Mouse (Mus musculus): Measurements from ENCODE around the gene Dscam. TPM values are rescaled to one million over a fixed set of nuclear protein-coding genes. Genes with fewer than 3 reads are reported as not detected.
"Not testable (repeated sequence)": the region's sequence is repeated elsewhere in the genome, so short reads cannot be mapped to it uniquely, and the experiment has no call there.

The Dscam gene
- total RNA-seq, 2 experiments from 2014 or later = 41.2 to 44.9 TPM

DNA sequence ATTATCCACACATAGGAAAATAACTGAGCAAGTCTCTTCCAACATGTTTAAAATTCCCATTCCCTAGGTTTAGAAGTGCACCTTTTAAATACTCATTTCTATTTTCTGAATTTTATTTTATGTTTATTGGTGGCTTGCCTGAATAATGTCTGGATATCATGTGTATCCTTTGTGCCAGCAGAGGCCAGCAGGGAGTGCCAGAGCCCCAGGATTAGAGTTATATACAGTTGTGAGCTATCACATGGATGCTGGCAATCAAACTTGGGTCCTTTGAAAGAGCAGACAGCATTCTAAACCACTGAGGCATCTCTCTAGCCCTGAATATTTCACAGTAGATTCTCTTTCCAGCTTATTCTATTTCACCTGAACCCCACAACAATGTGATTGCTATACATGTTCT, 271.2 kb downstream of the Dscam start:
- TF ChIP-seq CTCF (IDR thresholded peaks at IDR 0.05) = no peak; the same call in none of the 2 replicates
- Histone ChIP-seq H3K4me3 (no peak overlapping the region), H3K27ac (no peak overlapping the region)
- DNase-seq (ENCODE audit: extremely low spot score in 1 of 2, low spot score in 2 of 2) = no peak
- intact Hi-C loops (cut with DNase I) = loop anchor here (5.0 kb wide), 1 partner anchor 268 kb away; no protein-coding TSS in a partner anchor

DNA sequence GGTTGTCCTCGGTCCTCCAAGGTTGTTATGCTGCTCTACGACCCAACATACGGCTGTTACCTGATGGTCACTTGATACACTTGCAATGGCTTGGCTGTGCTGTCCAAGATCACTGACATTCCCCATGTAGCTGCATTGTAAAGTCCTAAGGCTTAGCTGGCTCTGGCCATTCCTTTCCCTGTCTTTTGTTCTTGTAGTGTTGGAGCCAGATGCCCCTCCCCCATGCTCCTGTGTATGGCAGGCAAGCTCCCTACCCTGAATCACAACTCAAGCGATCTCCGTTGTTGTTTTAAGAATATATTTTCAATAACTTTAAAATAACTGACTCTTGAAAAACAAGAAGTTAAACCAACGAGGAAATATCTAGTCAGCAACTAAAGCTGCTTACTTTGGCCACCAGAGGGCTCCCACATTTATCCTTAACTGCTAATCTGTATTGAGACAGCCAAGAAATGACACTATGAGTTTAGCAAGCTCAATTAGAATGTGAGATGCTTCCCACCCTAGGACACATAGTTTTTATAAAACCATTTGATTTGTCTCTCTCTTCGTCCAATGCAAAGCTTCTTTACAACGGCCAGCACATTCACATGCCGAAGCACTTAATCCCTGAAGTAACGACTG, 273.9 kb downstream of the Dscam start:
- no peak for DNase-seq (ENCODE audit: extremely low spot score in 1 of 2, low spot score in 2 of 2)
- H3K27ac ChIP-seq = no peak overlapping the region
- H3K4me3 ChIP-seq = no peak overlapping the region
- peak; percentile 75 for TF ChIP-seq CTCF (IDR thresholded peaks at IDR 0.05)
- intact Hi-C loops (cut with DNase I) = loop anchor here (2.0 to 5.0 kb wide), 2 partner anchors 271 to 396 kb away; no protein-coding TSS in a partner anchor

DNA sequence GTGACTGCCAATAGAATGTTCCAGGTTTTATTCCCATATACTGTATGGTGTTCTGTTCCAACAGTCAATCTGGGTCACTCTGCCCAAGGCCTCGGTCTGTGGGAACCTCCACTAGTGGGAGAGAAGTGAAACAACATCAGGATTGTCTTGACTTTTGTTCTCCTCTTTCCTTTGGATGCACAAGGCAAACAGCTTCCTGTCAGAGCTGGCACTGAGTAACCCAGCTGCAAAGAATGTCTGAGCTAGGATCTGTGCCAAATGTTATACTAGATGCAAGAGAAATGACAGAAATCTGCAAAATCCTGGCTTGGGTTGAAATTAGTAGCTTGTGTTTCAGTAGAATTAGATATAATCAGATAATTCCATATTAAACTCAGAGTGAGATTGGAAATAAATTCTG, 282.5 kb downstream of the Dscam start:
- H3K27ac ChIP-seq = no peak overlapping the region
- no peak for DNase-seq (ENCODE audit: extremely low spot score in 1 of 2, low spot score in 2 of 2)
- intact Hi-C loops (cut with DNase I) = no loop called here
- no peak overlapping the region for H3K4me3 ChIP-seq
- TF ChIP-seq CTCF (IDR thresholded peaks at IDR 0.05) = no peak

DNA sequence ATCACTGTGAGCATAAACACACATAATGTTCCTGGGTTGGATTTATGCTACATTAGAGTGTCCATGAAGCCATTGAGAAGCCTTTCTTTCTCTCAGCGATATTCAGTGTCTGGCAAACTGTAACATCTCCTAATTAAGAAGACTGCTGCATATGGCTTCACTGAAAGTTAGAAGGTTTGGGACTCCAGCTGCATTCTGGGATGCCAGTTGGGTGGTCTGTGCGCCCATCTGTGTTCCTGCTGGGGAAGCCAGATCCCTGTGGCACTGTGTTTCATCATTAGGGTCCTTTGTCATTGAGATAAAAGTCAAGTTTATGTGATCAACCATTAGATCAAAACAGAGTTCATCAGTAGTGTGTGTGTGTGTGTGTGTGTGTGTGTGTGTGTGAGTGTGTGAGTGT, 284.7 kb downstream of the Dscam start:
- H3K4me3 ChIP-seq = no peak overlapping the region
- no peak for DNase-seq (ENCODE audit: extremely low spot score in 1 of 2, low spot score in 2 of 2)
- intact Hi-C loops (cut with DNase I) = no loop called here
- TF ChIP-seq CTCF (IDR thresholded peaks at IDR 0.05) = no peak
- no peak overlapping the region for H3K27ac ChIP-seq

DNA sequence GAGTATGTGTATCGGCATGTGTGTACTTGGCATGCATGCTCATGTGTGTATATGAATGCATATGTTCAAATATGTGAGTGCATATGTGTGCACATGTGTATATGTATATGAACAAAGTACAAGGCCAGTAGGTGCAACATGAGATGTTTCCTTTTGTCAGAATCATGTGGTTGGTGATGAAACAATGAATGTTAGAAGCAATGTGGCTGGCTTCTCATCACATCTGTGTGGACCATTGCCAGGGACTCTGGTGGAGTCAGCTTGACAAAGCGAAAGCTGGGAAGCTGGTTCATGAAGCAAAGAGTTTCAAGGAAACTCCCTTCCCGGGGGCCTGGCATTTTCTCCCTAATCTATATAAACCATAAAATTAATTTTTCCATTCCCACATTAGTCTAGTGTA, 286.0 kb downstream of the Dscam start:
- DNase-seq (ENCODE audit: extremely low spot score in 1 of 2, low spot score in 2 of 2); H3K4me3 ChIP-seq; intact Hi-C loops (cut with DNase I); H3K27ac ChIP-seq: not testable (repeated sequence)

DNA sequence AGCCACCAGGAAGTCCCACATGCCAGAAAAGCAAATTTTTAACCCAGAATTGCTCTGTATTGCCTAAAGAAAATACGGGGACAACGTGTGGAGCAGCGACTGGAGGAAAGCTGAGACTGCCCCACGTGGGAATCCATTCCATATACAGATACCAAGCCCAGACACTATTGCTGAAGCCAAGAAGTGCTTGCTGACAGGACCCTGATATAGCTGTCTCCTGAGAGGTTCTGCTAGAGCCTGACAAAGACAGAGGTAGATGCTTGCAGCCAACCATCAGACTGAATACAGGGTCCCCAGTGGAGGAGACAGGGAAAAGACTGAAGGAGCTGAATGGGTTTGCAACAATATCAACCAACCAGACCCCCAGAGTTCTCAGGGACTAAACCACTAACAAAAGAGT, 293.3 kb downstream of the Dscam start:
- H3K4me3 ChIP-seq = no peak overlapping the region
- intact Hi-C loops (cut with DNase I) = no loop called here
- no peak for DNase-seq (ENCODE audit: extremely low spot score in 1 of 2, low spot score in 2 of 2)
- TF ChIP-seq CTCF (IDR thresholded peaks at IDR 0.05) = no peak
- H3K27ac ChIP-seq = no peak overlapping the region

DNA sequence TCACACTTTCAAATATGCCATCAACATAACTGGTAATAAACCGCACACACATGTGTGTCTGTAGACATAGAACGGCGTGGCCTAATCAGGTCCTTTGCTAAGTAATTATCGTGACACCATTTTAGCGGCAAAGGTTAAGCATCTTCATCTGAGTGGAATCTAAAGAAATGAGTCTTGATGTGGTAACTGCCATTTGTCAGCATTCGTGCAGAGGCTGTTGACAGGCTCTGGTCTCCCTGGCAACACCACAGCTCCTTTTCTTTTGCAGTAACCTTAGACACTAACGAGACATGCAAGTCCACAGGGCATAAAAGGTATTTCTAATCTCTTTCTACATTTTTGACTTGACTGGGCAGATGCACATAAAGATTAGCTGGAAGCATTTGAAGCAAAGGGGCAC, 297.8 kb downstream of the Dscam start:
- TF ChIP-seq CTCF (IDR thresholded peaks at IDR 0.05) = no peak
- no peak for DNase-seq (ENCODE audit: extremely low spot score in 1 of 2, low spot score in 2 of 2)
- Histone ChIP-seq H3K27ac (no peak overlapping the region), H3K4me3 (no peak overlapping the region)
- intact Hi-C loops (cut with DNase I) = no loop called here

DNA sequence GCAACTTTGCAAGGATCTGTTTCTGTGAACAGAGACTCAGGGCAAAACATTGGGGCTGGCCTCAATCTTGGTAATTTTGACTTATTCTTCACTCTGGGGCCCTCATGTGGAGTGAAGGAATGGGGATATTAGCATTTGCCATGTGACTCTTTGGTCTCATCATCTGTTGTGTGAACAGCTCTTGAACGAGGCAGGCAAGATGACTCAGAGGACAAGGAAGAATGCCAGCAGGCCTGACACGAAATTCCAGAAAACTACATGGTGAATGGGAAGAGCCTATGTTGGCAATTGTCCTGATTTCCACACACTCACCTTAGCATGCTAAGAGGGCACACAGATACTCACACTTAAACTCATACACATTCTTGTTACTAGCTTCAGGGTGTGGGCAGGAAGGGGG, 313.0 kb downstream of the Dscam start:
- peak in 1 of 2 experiments; percentile 37 for DNase-seq (ENCODE audit: extremely low spot score in 1 of 2, low spot score in 2 of 2)
- 0 out of 2 replicates have a peak overlapping the region, but pooled peaks have one; percentile 9 for H3K27ac ChIP-seq

DNA sequence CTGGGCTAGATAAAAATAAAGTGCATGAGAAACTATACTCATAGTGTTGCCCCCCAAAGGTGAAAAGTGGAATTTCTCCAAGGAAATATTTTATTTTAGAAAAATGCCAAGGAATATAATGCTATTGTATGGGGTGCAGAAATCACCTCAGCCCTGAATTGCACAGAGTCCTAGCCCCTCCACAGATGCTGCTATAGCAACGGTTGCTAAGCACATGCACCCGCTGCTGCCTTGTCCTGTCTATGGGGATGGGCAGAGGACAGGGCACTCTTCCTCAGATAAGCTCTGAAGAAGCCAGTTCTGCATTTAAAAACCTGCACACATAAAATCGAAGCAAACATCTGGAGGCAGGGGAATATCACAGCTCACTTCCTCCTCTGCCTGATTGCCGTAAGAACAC, 315.5 kb downstream of the Dscam start:
- intact Hi-C loops (cut with DNase I) = loop anchor here (5.0 kb wide), 3 partner anchors 57 to 432 kb away; no protein-coding TSS in a partner anchor
- no peak overlapping the region for H3K4me3 ChIP-seq
- peak; percentile 26 for TF ChIP-seq CTCF (IDR thresholded peaks at IDR 0.05)
- no peak for DNase-seq (ENCODE audit: extremely low spot score in 1 of 2, low spot score in 2 of 2)
- H3K27ac ChIP-seq = no peak overlapping the region

More for the DNA sequence above, 313.0 kb downstream of the Dscam start:
- no peak overlapping the region for H3K4me3 ChIP-seq
- TF ChIP-seq CTCF (IDR thresholded peaks at IDR 0.05) = no peak
- intact Hi-C loops (cut with DNase I) = loop anchor here (5.0 kb wide), 3 partner anchors 55 to 430 kb away; no protein-coding TSS in a partner anchor

DNA sequence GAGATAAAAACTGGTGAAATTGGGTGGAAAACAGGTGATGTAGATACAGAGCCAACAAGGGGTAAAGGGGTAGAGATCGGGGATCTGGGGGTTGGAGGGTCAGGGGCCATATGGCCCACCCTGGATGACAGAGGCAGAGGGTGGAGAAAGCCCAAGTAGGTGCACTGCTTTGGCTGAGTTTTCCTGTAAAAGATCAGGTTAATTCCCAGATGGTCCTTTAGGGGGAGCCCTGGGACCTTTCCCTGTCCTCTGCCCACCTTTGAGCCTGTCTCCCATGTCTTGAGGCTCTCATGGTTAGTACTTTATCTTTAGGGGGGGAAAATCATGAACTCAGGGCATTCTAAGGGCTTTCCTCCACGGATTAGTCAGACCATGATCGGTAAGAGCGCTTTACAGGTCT, 318.2 kb downstream of the Dscam start:
- H3K27ac ChIP-seq = no peak overlapping the region
- no peak overlapping the region for H3K4me3 ChIP-seq
- TF ChIP-seq CTCF (IDR thresholded peaks at IDR 0.05) = peak; percentile 83
- intact Hi-C loops (cut with DNase I) = loop anchor here (2.0 kb wide), 2 partner anchors 164 to 420 kb away; no protein-coding TSS in a partner anchor
- DNase-seq (ENCODE audit: extremely low spot score in 1 of 2, low spot score in 2 of 2) = peak; percentile 46 to 49

DNA sequence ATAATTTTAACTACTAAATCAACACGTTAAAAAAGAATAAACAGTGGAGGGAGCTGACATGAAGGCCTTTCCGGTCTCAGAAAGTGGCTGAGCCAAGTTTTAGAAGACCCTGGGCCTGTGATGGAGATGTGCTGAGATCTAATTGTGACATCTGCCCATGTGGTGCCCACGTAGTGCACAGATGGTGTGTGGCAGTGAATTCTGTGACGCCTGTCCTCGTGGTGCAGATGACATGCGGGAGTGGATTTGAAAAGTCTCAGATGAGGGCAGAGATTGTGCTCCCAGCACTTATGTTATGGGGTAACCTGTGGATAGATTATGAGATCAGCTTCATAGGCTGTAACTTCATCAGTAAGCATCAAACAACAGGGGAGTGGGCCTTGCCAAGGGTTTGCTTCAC, 321.6 kb downstream of the Dscam start:
- intact Hi-C loops (cut with DNase I) = no loop called here
- TF ChIP-seq CTCF (IDR thresholded peaks at IDR 0.05) = no peak
- H3K4me3 ChIP-seq = no peak overlapping the region
- no peak overlapping the region for H3K27ac ChIP-seq
- DNase-seq (ENCODE audit: extremely low spot score in 1 of 2, low spot score in 2 of 2) = no peak

DNA sequence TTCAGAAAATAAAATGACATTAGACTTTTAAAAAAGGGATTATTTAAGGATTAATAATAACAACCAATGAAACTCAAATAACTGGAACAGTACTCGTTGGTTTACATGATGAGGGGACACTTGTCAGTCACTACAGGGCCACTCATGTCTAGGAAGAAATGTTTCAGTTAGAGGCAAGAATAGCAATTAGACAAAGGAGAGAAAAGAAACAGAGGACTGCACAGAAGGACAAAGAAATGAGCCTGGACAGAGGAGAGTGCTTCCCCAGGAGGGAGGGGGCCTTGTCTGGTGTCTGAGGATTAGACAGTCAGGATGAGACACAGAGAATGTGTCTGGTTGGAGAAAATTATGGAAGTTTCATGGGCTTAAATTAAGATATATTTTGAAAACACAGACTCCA, 324.0 kb downstream of the Dscam start:
- intact Hi-C loops (cut with DNase I) = no loop called here
- DNase-seq (ENCODE audit: extremely low spot score in 1 of 2, low spot score in 2 of 2) = no peak
- no peak for TF ChIP-seq CTCF (IDR thresholded peaks at IDR 0.05)
- Histone ChIP-seq H3K4me3 (no peak overlapping the region), H3K27ac (no peak overlapping the region)

DNA sequence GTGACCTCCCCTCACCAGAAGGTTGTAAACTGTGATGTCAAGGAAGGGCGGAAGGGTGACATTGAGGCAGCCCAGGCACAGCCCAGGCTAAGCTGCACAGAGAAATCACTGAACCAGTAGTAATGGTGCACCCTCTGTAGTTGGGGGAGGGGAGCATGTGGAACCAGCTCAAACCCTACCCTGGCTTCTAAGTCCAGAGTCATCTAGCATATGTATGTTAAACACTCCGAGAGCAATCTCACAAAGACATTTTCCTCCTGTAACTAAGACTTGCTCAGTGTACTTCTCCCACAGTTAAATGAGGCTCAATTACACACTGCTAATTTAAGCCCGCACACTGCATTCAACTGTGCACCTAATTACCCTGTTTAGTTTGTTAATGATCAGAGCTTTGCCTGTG, 324.4 kb downstream of the Dscam start:
- no peak for TF ChIP-seq CTCF (IDR thresholded peaks at IDR 0.05)
- no peak for DNase-seq (ENCODE audit: extremely low spot score in 1 of 2, low spot score in 2 of 2)
- intact Hi-C loops (cut with DNase I) = no loop called here

More for the DNA sequence above, 324.4 kb downstream of the Dscam start:
- no peak overlapping the region for H3K4me3 ChIP-seq
- no peak overlapping the region for H3K27ac ChIP-seq
